Mouse (Mus musculus): Measurements from ENCODE around the gene Tubb4b.

The Tubb4b gene

DNA sequence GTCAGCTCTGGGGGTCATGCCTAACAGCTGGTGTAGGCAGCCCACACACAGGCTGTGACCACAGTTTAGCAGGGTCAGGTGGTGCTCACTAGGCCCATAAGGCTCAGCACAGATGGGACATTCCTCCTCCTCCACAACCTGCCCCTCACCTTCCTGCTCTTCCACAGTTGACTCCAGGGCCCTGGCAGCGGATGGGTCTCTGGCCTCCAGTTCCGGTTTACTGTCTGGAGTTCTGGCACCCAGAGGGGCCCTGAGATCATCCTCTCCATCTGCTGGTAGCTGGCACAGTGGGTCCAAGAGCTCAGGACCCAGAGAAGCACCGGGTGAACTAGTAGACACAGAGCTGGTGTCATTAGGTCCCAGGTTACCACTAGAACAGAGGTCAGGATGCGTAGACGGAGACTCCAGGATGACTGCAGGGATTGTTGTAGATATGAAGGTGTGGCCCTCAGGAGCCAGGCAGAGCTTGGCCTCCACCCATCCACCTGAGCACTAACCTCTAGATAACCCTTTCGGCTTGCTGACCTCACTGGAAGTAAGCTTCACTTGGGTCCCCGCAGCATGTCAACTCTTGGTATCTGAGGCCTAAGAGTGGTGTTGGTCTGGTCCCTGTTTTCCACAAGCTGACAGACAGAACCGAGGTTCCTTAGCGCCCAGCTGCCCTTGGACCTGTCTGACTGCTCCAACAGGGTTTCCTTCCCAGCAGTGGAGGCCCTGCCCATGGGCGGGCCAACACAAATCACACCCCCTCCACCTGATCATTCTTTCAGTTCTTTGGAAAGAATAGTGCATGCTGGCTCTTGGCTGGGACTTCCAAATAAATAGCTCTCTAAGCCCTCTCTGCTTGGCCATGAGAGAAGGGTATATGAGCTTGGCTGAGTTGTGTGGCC is 21.9 kb upstream of the Tubb4b start, which contains the start of gene AL732309.1:
Gene AL732309.1, minus strand, starts transcription at position 681 of the 890 bp plus-strand sequence.
- no peak for DNase-seq (ENCODE audit: extremely low read depth, insufficient read length, low spot score)

GRCm38 (mm10) chr2:25244144-25244543 is 19.6 kb upstream of the Tubb4b start:
- no peak for DNase-seq (ENCODE audit: extremely low read depth, insufficient read length, low spot score)

DNA sequence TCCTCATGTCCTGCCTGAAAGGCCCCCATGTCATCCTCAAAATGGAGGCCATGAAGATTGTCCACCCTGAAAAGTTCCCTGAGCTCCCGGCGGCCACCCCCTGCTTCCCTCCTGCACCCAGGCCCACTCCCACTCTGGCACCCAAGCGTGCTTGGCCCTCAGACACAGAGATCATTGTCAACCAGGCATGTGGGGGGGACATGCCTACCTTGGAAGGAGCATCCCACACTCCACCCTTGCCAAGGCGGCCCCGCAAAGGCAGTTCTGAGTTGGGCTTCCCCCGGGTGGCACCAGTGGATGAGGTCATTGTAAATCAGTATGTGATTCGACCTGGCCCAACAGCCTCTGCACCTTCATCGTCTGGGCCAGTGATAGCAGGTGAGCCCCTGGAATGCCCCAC is 18.8 kb upstream of the Tubb4b start:
- no peak for DNase-seq (ENCODE audit: extremely low read depth, insufficient read length, low spot score)

DNA sequence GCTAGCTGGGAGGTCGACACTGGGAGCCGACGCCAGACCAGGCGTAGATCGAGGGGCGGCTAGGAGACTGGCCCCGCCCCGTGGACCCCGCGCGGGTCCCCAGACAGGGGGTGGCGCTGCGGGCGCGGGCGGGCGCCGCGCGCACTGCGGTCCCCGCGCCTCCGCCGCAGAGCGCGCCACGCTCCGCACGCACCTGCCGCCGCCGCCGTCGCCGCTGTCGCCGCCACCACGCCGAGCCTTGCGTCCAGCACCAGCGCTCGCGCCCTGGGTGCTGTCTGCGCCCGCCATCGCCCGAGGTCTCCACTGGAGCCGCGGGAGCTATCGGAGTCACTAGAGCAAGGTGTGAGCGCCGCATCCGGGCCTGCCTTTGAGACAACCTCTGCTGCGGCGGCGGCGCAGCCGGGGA is 17.6 kb upstream of the Tubb4b start, which contains the start of the genes Rnf208 and Cysrt1:
Gene Rnf208, plus strand, starts transcription at position 155 of the 406 bp plus-strand sequence.
Gene Cysrt1, minus strand, starts transcription at position 352 of the 406 bp plus-strand sequence.
- no peak for DNase-seq (ENCODE audit: extremely low read depth, insufficient read length, low spot score)

- DNase-seq (ENCODE audit: extremely low read depth, insufficient read length, low spot score) = no peak
Measured at GRCm38 (mm10) chr2:25241438-25241775, 16.9 kb upstream of the Tubb4b start.

GRCm38 (mm10) chr2:25240723-25241437 is 16.4 kb upstream of the Tubb4b start:
- no peak for DNase-seq (ENCODE audit: extremely low read depth, insufficient read length, low spot score)

DNA sequence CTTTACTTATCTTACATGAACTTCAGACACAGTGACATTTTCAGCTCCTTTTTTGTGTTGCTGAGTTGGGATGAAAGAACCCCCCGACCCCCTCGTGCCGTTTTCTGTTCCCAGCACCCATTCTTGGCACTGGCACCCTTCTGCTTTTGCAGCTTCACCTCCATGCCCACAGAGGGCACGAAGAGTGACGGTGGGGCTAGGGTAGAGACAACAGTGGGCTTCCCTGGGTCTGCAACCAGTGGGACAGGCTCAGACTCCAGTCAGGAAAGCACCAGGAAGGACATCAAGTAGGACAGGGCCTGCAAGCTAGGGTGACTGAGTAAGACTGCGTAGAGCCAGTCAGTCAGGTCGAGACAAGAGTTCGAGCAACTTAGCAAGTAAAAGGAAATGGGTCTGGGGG is 15.8 kb upstream of the Tubb4b start:
- no peak for DNase-seq (ENCODE audit: extremely low read depth, insufficient read length, low spot score)

DNA sequence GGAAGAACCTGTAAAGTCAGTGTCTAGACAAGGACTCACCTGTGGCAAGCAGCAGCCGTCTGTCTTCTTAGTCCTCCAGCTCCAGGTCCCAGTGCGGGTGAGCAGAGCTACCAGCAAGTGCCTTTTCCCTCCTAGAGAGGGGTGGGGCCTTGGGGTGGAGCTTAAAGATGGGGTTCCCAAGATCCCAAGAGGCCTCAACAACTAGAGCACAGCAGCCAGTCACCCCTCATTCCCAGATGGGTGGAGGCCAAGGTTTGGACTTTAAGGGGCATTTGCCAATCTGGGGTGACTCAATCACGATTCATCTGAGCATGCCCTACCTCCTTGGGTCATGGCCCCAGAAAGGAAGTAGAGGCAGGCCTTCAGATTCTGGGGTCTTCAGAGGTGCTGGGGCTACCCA is 15.3 kb upstream of the Tubb4b start:
- DNase-seq (ENCODE audit: extremely low read depth, insufficient read length, low spot score) = no peak

GRCm38 (mm10) chr2:25238106-25238505 is 13.6 kb upstream of the Tubb4b start:
- DNase-seq (ENCODE audit: extremely low read depth, insufficient read length, low spot score) = no peak

DNA sequence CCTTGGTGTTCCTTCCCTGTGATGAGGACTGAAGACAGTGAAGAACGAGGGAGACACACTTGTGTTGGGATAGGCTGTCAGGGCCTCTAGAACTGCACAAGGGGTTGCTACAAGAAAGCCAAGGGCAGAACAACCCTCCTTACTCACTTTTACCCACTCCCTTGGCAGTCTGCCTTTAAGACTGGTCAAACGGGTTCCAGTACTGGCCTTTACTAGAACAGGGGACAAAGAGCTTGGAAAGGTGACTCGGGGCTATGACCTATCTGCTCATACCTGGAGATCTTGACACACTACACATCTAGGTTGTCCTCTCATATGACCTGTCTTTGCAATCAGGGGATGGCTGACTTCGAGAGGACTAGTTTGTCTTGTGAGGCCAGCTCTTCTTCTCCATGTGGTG is 13.0 kb upstream of the Tubb4b start:
- no peak for DNase-seq (ENCODE audit: extremely low read depth, insufficient read length, low spot score)

DNA sequence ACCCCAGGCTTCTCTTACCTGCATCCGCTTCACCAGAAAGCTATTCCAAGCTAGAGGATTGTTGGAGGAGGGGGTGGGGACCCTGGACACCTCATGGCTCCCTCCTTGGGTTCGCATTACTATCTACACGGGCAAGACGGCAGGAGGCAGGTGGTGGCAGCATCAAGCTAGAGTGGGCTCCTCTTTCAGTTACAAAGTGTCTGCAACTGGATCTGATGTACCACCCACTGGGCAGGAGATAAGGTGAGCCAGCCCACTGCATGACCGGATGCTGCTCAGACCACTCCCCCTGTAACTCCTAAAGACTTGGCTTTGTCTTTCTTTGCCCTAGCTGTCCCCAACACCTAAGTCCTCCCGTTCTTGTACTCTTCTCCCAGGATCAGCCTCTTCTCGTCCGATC is 12.1 kb upstream of the Tubb4b start, which contains the start of gene Rnf224:
Gene Rnf224, minus strand, starts transcription at position 174 of the 400 bp plus-strand sequence.
- DNase-seq (ENCODE audit: extremely low read depth, insufficient read length, low spot score) = no peak

GRCm38 (mm10) chr2:25234551-25235220 is 10.2 kb upstream of the Tubb4b start:
- DNase-seq (ENCODE audit: extremely low read depth, insufficient read length, low spot score) = no peak

- DNase-seq (ENCODE audit: extremely low read depth, insufficient read length, low spot score) = no peak
Measured at GRCm38 (mm10) chr2:25234050-25234449, 9.5 kb upstream of the Tubb4b start, which contains the start of gene Slc34a3. TSS of gene Slc34a3 (minus strand) at chr2:25234364.

GRCm38 (mm10) chr2:25233421-25233820 is 8.9 kb upstream of the Tubb4b start:
- DNase-seq (ENCODE audit: extremely low read depth, insufficient read length, low spot score) = no peak

DNA sequence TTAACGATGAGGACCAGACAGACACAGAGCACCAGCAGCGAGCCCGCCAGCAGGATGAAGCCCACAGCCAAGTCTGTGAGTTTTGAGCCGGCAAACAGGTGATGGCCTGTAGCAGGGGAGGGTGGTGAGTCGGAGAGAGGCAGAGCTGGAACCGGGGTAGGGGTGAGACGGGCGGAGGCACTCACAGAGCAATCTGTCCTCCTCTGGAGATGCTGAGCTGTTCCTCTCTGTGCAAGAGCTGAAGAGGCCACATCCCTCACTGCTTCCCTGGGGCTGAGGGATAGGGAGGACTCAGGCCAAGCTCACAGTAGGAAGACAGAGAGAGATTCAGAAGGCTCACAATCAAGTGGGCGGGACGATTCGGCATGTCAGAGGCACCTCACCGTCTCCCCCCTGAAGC is 6.5 kb upstream of the Tubb4b start:
- no peak for DNase-seq (ENCODE audit: extremely low read depth, insufficient read length, low spot score)

GRCm38 (mm10) chr2:25230581-25230980 is 6.1 kb upstream of the Tubb4b start:
- DNase-seq (ENCODE audit: extremely low read depth, insufficient read length, low spot score) = no peak

GRCm38 (mm10) chr2:25229582-25229981 is 5.1 kb upstream of the Tubb4b start:
- DNase-seq (ENCODE audit: extremely low read depth, insufficient read length, low spot score) = no peak

DNA sequence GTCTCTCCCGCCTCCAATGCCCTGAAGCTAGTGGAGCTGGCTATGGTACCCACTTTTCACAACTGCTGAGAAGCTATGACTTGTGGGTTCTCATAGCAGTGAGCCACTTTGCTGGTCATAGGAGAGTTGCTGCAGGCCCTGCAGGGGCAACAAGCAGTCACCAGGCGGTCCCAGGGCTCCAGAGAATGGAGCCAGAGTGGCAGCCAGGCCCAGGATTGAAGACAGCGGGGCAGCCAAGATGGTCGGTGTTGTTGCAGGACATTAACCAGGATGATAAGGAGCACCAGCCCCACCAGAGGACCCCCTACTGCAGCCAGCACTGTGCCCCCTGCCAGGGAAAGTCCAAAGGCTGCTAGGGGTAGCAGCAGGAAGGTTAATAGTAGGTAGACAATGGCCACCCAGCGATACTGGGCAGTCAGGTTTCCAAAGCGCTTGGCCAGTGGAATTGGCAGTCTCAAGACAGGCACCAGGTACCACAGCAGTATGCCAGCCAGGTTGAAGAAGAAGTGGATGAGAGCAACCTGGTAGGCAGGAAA is 4.6 kb upstream of the Tubb4b start:
- DNase-seq (ENCODE audit: extremely low read depth, insufficient read length, low spot score) = no peak

- peak; percentile 78 for DNase-seq (ENCODE audit: extremely low read depth, insufficient read length, low spot score)
Measured at GRCm38 (mm10) chr2:25228431-25228889, 4.0 kb upstream of the Tubb4b start.

GRCm38 (mm10) chr2:25227406-25227805 is 2.9 kb upstream of the Tubb4b start:
- no peak for DNase-seq (ENCODE audit: extremely low read depth, insufficient read length, low spot score)

DNA sequence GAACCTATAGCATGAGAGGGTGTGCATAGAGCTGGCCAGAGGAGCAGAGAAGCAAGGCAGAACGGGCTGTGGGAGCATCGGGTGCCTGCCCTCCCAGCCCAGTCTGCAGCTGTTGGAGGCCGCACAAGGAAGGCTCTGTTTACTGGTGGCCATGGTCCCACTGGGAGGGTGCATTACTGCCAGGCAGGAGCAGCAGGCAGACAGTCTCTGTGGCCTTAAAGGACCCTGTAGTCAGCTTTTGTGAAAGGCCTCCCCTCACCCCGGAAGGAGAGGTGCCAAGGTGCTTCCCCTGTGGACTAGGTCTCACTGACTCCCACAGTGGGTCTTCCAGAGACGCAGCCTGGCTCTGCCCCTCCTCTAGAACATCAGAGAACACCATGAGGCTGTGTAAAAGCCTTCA is 2.4 kb upstream of the Tubb4b start:
- DNase-seq (ENCODE audit: extremely low read depth, insufficient read length, low spot score) = no peak
